Mouse (Mus musculus): ENCODE results near the gene Ppox. TPM values are rescaled to one million over a fixed set of nuclear protein-coding genes. Genes with fewer than 3 reads are reported as not detected.
A peak's percentile ranks its signal among the peaks of the same experiment; 100 is the strongest.

Ppox gene
- total and polyA plus RNA-seq, 3 experiments, result 9.7 to 31.4 (median 12.0) TPM

GRCm38 (mm10) chr1:171251594-171252324, 29.2 kb downstream of the Ppox start:
- WGBS, result 32% methylated on average over 13 of the region's 13 CpGs
- intact Hi-C loops (cut with DNase I), result no loop called here

GRCm38 (mm10) chr1:171250680-171251593, 30.0 kb downstream of the Ppox start, which contains the start of gene Ndufs2:
Ndufs2 (minus strand) TSS chr1:171251388.
- TF ChIP-seq CTCF (IDR thresholded peaks at IDR 0.05) (no peak), POLR2A (IDR thresholded peaks at IDR 0.05; ENCODE audit: insufficient read depth, low read depth, low read length) (no peak), EP300 (IDR thresholded peaks at IDR 0.05; ENCODE audit: insufficient read depth, low read depth, low read length) (no peak)
- peak within 1 kb of the TSS; percentile 98 for H3K27ac ChIP-seq
- H3K4me3 ChIP-seq, result peak within 1 kb of the TSS; percentile 45
- no peaks in the 10 kb centered on the region for H3K27me3 ChIP-seq (ENCODE audit: control insufficient read depth, insufficient read depth, low read length)
- intact Hi-C loops (cut with DNase I), result no loop called here
- DNase-seq, result peak in 1 of 2 experiments; percentile 34
- WGBS, result 12% methylated on average over 26 of the region's 26 CpGs
- no peaks in the 10 kb centered on the region for H3K36me3 ChIP-seq (ENCODE audit: control insufficient read depth, insufficient read depth, low read length)
- peaks cover 9% of the 10 kb centered on the region for H3K4me1 ChIP-seq (ENCODE audit: control insufficient read depth, insufficient read depth, low read length)
- no peaks in the 10 kb centered on the region for H3K79me2 ChIP-seq (replicated peaks; ENCODE audit: control insufficient read depth, insufficient read depth, low read length)
- peak within 1 kb of the TSS; percentile 23; the same call in 1 of the 2 replicates for H3K9ac ChIP-seq (ENCODE audit: low read depth, low read length)

More at GRCm38 (mm10) chr1:171251594-171252324, 29.2 kb downstream of the Ppox start:
- H3K27ac ChIP-seq, result peak overlapping the region; percentile 98
- no peaks in the 10 kb centered on the region for H3K79me2 ChIP-seq (replicated peaks; ENCODE audit: control insufficient read depth, insufficient read depth, low read length)
- no peak for TF ChIP-seq CTCF (IDR thresholded peaks at IDR 0.05)
- TF ChIP-seq POLR2A (IDR thresholded peaks at IDR 0.05; ENCODE audit: insufficient read depth, low read depth, low read length), result no peak
- no peak for TF ChIP-seq EP300 (IDR thresholded peaks at IDR 0.05; ENCODE audit: insufficient read depth, low read depth, low read length)
- peak; percentile 61 to 71 for DNase-seq
- H3K9ac ChIP-seq (ENCODE audit: low read depth, low read length), result no peak overlapping the region
- H3K4me1 ChIP-seq (ENCODE audit: control insufficient read depth, insufficient read depth, low read length), result peaks cover 9% of the 10 kb centered on the region
- H3K27me3 ChIP-seq (ENCODE audit: control insufficient read depth, insufficient read depth, low read length), result no peaks in the 10 kb centered on the region
- no peaks in the 10 kb centered on the region for H3K36me3 ChIP-seq (ENCODE audit: control insufficient read depth, insufficient read depth, low read length)
- H3K4me3 ChIP-seq, result peak overlapping the region; percentile 45

- peak within 1 kb of the TSS; percentile 98 for H3K27ac ChIP-seq
- TF ChIP-seq EP300 (IDR thresholded peaks at IDR 0.05; ENCODE audit: insufficient read depth, low read depth, low read length) (no peak), POLR2A (IDR thresholded peaks at IDR 0.05; ENCODE audit: insufficient read depth, low read depth, low read length) (0 out of 2 replicates have a peak, but pooled peaks have one; percentile 14)
- intact Hi-C loops (cut with DNase I), result no loop called here
- H3K27me3 ChIP-seq (ENCODE audit: control insufficient read depth, insufficient read depth, low read length), result no peaks in the 10 kb centered on the region
- peak; percentile 70 to 76 for DNase-seq
- peaks cover 2% of the 10 kb centered on the region; the same call in 1 of the 2 replicates for H3K36me3 ChIP-seq (ENCODE audit: control insufficient read depth, insufficient read depth, low read length)
- peak within 1 kb of the TSS; percentile 45 for H3K4me3 ChIP-seq
- peaks cover 9% of the 10 kb centered on the region for H3K4me1 ChIP-seq (ENCODE audit: control insufficient read depth, insufficient read depth, low read length)
- H3K79me2 ChIP-seq (replicated peaks; ENCODE audit: control insufficient read depth, insufficient read depth, low read length), result no peaks in the 10 kb centered on the region
- WGBS, result 17% methylated on average over 5 of the region's 5 CpGs
- H3K9ac ChIP-seq (ENCODE audit: low read depth, low read length), result peak within 1 kb of the TSS; percentile 23; the same call in 1 of the 2 replicates
Measured at GRCm38 (mm10) chr1:171249913-171250600, 30.9 kb downstream of the Ppox start, which contains the start of gene Adamts4. Adamts4 (plus strand) TSS chr1:171250421.

GRCm38 (mm10) chr1:171248386-171249226, 32.4 kb downstream of the Ppox start:
- Histone ChIP-seq H3K4me3 (no peak overlapping the region; the same call in 1 of the 2 replicates), H3K27ac (peak overlapping the region; percentile 98), H3K36me3 (ENCODE audit: control insufficient read depth, insufficient read depth, low read length) (peaks cover 4% of the 10 kb centered on the region; the same call in 1 of the 2 replicates), H3K79me2 (replicated peaks; ENCODE audit: control insufficient read depth, insufficient read depth, low read length) (peaks cover under 1% of the 10 kb centered on the region; the same call in 1 of the 2 replicates), H3K27me3 (ENCODE audit: control insufficient read depth, insufficient read depth, low read length) (no peaks in the 10 kb centered on the region), H3K9ac (ENCODE audit: low read depth, low read length) (no peak overlapping the region), H3K4me1 (ENCODE audit: control insufficient read depth, insufficient read depth, low read length) (peaks cover 9% of the 10 kb centered on the region)
- 44% methylated on average over 3 of the region's 3 CpGs for WGBS
- intact Hi-C loops (cut with DNase I), result no loop called here
- no peak for DNase-seq
- TF ChIP-seq EP300 (IDR thresholded peaks at IDR 0.05; ENCODE audit: insufficient read depth, low read depth, low read length), result no peak
- no peak for TF ChIP-seq CTCF (IDR thresholded peaks at IDR 0.05)
- TF ChIP-seq POLR2A (IDR thresholded peaks at IDR 0.05; ENCODE audit: insufficient read depth, low read depth, low read length), result no peak

Data from heart, adult 2 months (tissue).